Mouse (Mus musculus): ENCODE measurements around the gene Crybg3. TPM values are rescaled to one million over a fixed set of nuclear protein-coding genes. Genes with fewer than 3 reads are reported as not detected.

Gene Crybg3
- polyA plus RNA-seq, 1 experiment from 2014 or later = 11.4 TPM

- peak overlapping the region; percentile 91 for H3K27ac ChIP-seq (replicated peaks)
- H3K9me3 ChIP-seq (replicated peaks) = no peaks in the 10 kb centered on the region
- WGBS = 11% methylated on average over 17 of the region's 17 CpGs
- H3K4me3 ChIP-seq (replicated peaks) = peak overlapping the region; percentile 78
- ATAC-seq (ENCODE audit: insufficient number of reproducible peaks, low FRiP score, low TSS enrichment, low read depth) = no peak
- H3K9ac ChIP-seq = no peak overlapping the region; the same call in 1 of the 2 replicates
- H3K27me3 ChIP-seq = no peaks in the 10 kb centered on the region
- H3K36me3 ChIP-seq = no peaks in the 10 kb centered on the region
- H3K4me1 ChIP-seq = peaks cover 40% of the 10 kb centered on the region
- peak overlapping the region; percentile 64 for H3K4me2 ChIP-seq (replicated peaks)
Measured at GRCm38 (mm10) chr16:59599411-59600265, 1.1 kb downstream of the Crybg3 start.

GRCm38 (mm10) chr16:59598997-59599396, 1.8 kb downstream of the Crybg3 start:
- no peaks in the 10 kb centered on the region for H3K9me3 ChIP-seq (replicated peaks)
- H3K4me3 ChIP-seq (replicated peaks) = peak overlapping the region; percentile 78
- 18% methylated on average over 4 of the region's 4 CpGs for WGBS
- peaks cover 38% of the 10 kb centered on the region for H3K4me1 ChIP-seq
- no peak for ATAC-seq (ENCODE audit: insufficient number of reproducible peaks, low FRiP score, low TSS enrichment, low read depth)
- H3K9ac ChIP-seq = no peak overlapping the region
- no peaks in the 10 kb centered on the region for H3K36me3 ChIP-seq
- no peak overlapping the region for H3K27ac ChIP-seq (replicated peaks)
- H3K4me2 ChIP-seq (replicated peaks) = peak overlapping the region; percentile 64
- no peaks in the 10 kb centered on the region for H3K27me3 ChIP-seq

- Histone ChIP-seq H3K36me3 (no peaks in the 10 kb centered on the region), H3K9me3 (replicated peaks) (no peaks in the 10 kb centered on the region), H3K4me2 (replicated peaks) (no peak overlapping the region), H3K27ac (replicated peaks) (no peak overlapping the region), H3K4me1 (peaks cover 37% of the 10 kb centered on the region), H3K9ac (no peak overlapping the region), H3K27me3 (no peaks in the 10 kb centered on the region), H3K4me3 (replicated peaks) (no peak overlapping the region)
- no peak for ATAC-seq (ENCODE audit: insufficient number of reproducible peaks, low FRiP score, low TSS enrichment, low read depth)
- 75% methylated on average over 6 of the region's 6 CpGs for WGBS
Measured at GRCm38 (mm10) chr16:59597256-59597655, 3.5 kb downstream of the Crybg3 start.

GRCm38 (mm10) chr16:59594714-59595113, 6.1 kb downstream of the Crybg3 start:
- H3K27ac ChIP-seq (replicated peaks) = peak overlapping the region; percentile 78; the same call in 1 of the 2 replicates
- 50% methylated on average over 3 of the region's 3 CpGs for WGBS
- no peaks in the 10 kb centered on the region for H3K27me3 ChIP-seq
- peak; percentile 41 for ATAC-seq (ENCODE audit: insufficient number of reproducible peaks, low FRiP score, low TSS enrichment, low read depth)
- H3K4me1 ChIP-seq = peaks cover 40% of the 10 kb centered on the region
- no peaks in the 10 kb centered on the region for H3K9me3 ChIP-seq (replicated peaks)
- no peak overlapping the region for H3K4me2 ChIP-seq (replicated peaks)
- H3K36me3 ChIP-seq = no peaks in the 10 kb centered on the region
- no peak overlapping the region for H3K4me3 ChIP-seq (replicated peaks)
- no peak overlapping the region for H3K9ac ChIP-seq

- Histone ChIP-seq H3K36me3 (no peaks in the 10 kb centered on the region), H3K9me3 (replicated peaks) (no peaks in the 10 kb centered on the region), H3K27ac (replicated peaks) (no peak overlapping the region), H3K4me1 (peaks cover 32% of the 10 kb centered on the region), H3K27me3 (no peaks in the 10 kb centered on the region), H3K9ac (no peak overlapping the region), H3K4me3 (replicated peaks) (no peak overlapping the region), H3K4me2 (replicated peaks) (no peak overlapping the region)
- 31% methylated on average over 6 of the region's 6 CpGs for WGBS
- ATAC-seq (ENCODE audit: insufficient number of reproducible peaks, low FRiP score, low TSS enrichment, low read depth) = no peak
Measured at GRCm38 (mm10) chr16:59590790-59591189, 10.0 kb downstream of the Crybg3 start.

- H3K9ac ChIP-seq = no peak overlapping the region
- 88% methylated on average over 13 of the region's 13 CpGs for WGBS
- H3K27ac ChIP-seq (replicated peaks) = no peak overlapping the region
- H3K36me3 ChIP-seq = no peaks in the 10 kb centered on the region
- no peak overlapping the region for H3K4me2 ChIP-seq (replicated peaks)
- peaks cover 24% of the 10 kb centered on the region for H3K4me1 ChIP-seq
- H3K4me3 ChIP-seq (replicated peaks) = no peak overlapping the region
- no peaks in the 10 kb centered on the region for H3K9me3 ChIP-seq (replicated peaks)
- no peak for ATAC-seq (ENCODE audit: insufficient number of reproducible peaks, low FRiP score, low TSS enrichment, low read depth)
- no peaks in the 10 kb centered on the region for H3K27me3 ChIP-seq
Measured at GRCm38 (mm10) chr16:59588351-59589025, 12.3 kb downstream of the Crybg3 start.

- no peak overlapping the region for H3K27ac ChIP-seq (replicated peaks)
- H3K9ac ChIP-seq = no peak overlapping the region
- H3K36me3 ChIP-seq = no peaks in the 10 kb centered on the region
- WGBS = 62% methylated on average over 10 of the region's 10 CpGs
- no peak for ATAC-seq (ENCODE audit: insufficient number of reproducible peaks, low FRiP score, low TSS enrichment, low read depth)
- no peak overlapping the region for H3K4me3 ChIP-seq (replicated peaks)
- peaks cover 25% of the 10 kb centered on the region for H3K4me1 ChIP-seq
- no peak overlapping the region for H3K4me2 ChIP-seq (replicated peaks)
- H3K27me3 ChIP-seq = no peaks in the 10 kb centered on the region
- no peaks in the 10 kb centered on the region for H3K9me3 ChIP-seq (replicated peaks)
Measured at GRCm38 (mm10) chr16:59587816-59588215, 13.0 kb downstream of the Crybg3 start.

GRCm38 (mm10) chr16:59586911-59587310, 13.9 kb downstream of the Crybg3 start:
- no peak for ATAC-seq (ENCODE audit: insufficient number of reproducible peaks, low FRiP score, low TSS enrichment, low read depth)
- 85% methylated on average over 8 of the region's 8 CpGs for WGBS
- H3K4me2 ChIP-seq (replicated peaks) = no peak overlapping the region
- no peak overlapping the region for H3K27ac ChIP-seq (replicated peaks)
- no peaks in the 10 kb centered on the region for H3K27me3 ChIP-seq
- H3K4me1 ChIP-seq = peaks cover 25% of the 10 kb centered on the region
- no peaks in the 10 kb centered on the region for H3K36me3 ChIP-seq
- H3K9ac ChIP-seq = no peak overlapping the region
- H3K4me3 ChIP-seq (replicated peaks) = no peak overlapping the region
- no peaks in the 10 kb centered on the region for H3K9me3 ChIP-seq (replicated peaks)

GRCm38 (mm10) chr16:59586276-59586675, 14.5 kb downstream of the Crybg3 start:
- Histone ChIP-seq H3K4me2 (replicated peaks) (no peak overlapping the region), H3K9me3 (replicated peaks) (no peaks in the 10 kb centered on the region), H3K9ac (no peak overlapping the region), H3K36me3 (no peaks in the 10 kb centered on the region), H3K27me3 (no peaks in the 10 kb centered on the region), H3K4me3 (replicated peaks) (no peak overlapping the region), H3K27ac (replicated peaks) (no peak overlapping the region), H3K4me1 (peaks cover 25% of the 10 kb centered on the region)
- ATAC-seq (ENCODE audit: insufficient number of reproducible peaks, low FRiP score, low TSS enrichment, low read depth) = no peak
- 33% methylated on average over 6 of the region's 6 CpGs for WGBS

GRCm38 (mm10) chr16:59585706-59586244, 15.0 kb downstream of the Crybg3 start:
- WGBS = 81% methylated on average over 4 of the region's 4 CpGs
- H3K36me3 ChIP-seq = no peaks in the 10 kb centered on the region
- H3K9me3 ChIP-seq (replicated peaks) = no peaks in the 10 kb centered on the region
- peaks cover 22% of the 10 kb centered on the region for H3K4me1 ChIP-seq
- no peak for ATAC-seq (ENCODE audit: insufficient number of reproducible peaks, low FRiP score, low TSS enrichment, low read depth)
- H3K4me2 ChIP-seq (replicated peaks) = no peak overlapping the region
- H3K4me3 ChIP-seq (replicated peaks) = no peak overlapping the region
- H3K27ac ChIP-seq (replicated peaks) = no peak overlapping the region
- H3K9ac ChIP-seq = no peak overlapping the region
- H3K27me3 ChIP-seq = no peaks in the 10 kb centered on the region

- no peak overlapping the region for H3K4me3 ChIP-seq (replicated peaks)
- 63% methylated on average over 5 of the region's 5 CpGs for WGBS
- peaks cover 15% of the 10 kb centered on the region for H3K4me1 ChIP-seq
- no peak overlapping the region for H3K4me2 ChIP-seq (replicated peaks)
- H3K9me3 ChIP-seq (replicated peaks) = no peaks in the 10 kb centered on the region
- no peak overlapping the region for H3K9ac ChIP-seq
- H3K27ac ChIP-seq (replicated peaks) = no peak overlapping the region
- H3K27me3 ChIP-seq = no peaks in the 10 kb centered on the region
- no peak for ATAC-seq (ENCODE audit: insufficient number of reproducible peaks, low FRiP score, low TSS enrichment, low read depth)
- no peaks in the 10 kb centered on the region for H3K36me3 ChIP-seq
Measured at GRCm38 (mm10) chr16:59583515-59583914, 17.3 kb downstream of the Crybg3 start.

Measured in embryonic facial prominence, embryonic 15.5 days (tissue).